Mouse (Mus musculus) adrenal gland, adult (tissue): ENCODE measurements around the gene Vmn1r149.
"Not testable (repeated sequence)": the region's sequence is repeated elsewhere in the genome, so short reads cannot be mapped to it uniquely, and the experiment has no call there.

Experiments used
- DNase-seq, 2 experiments: peaks; one replicate each; pipeline ENCODE4 v3.0.0; 2022 to 2023; ENCODE audit warnings: low spot score in 1 of 2; ENCODE audit not compliant: inconsistent age in 2 of 2

Gene Vmn1r149

GRCm38 (mm10) chr7:22438129-22438528 lies at the start of gene Vmn1r149:
Gene Vmn1r149 (minus strand): TSS chr7:22438229.
- DNase-seq: not testable (repeated sequence)

GRCm38 (mm10) chr7:22463975-22464374 lies 25.9 kb upstream of the Vmn1r149 start, which contains the start of gene Gm10665:
Gene Gm10665 (minus strand): TSS chr7:22464075.
- not testable (repeated sequence) for DNase-seq

- not testable (repeated sequence) for DNase-seq
Observed at GRCm38 (mm10) chr7:22413283-22413682, 24.7 kb downstream of the Vmn1r149 start, which contains the start of gene Vmn1r148. Gene Vmn1r148 (plus strand): TSS chr7:22413583.
